Mouse (Mus musculus): ENCODE measurements around the gene Olfr1039. TPM values are rescaled to one million over a fixed set of nuclear protein-coding genes. Genes with fewer than 3 reads are reported as not detected.

Olfr1039 gene
- not detected for polyA plus RNA-seq (2017; shearing (Covaris generic))

DNA sequence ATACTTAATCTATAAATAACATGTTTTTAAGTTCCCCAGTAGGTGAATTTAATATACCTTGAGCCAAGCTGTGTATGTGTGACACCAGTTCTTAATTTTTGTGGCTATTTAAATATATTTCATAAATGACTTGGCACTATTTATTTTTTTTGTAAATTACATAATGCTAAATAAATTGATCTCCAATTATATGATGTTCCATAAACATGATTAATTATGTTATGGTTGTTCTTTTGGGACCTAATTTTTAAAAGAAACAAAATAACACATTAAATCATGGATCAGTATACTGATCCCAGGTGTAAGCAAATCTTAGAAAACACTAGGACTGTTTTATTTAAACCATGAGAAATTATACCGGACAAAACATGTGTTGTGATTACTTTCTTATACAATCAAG is at the start of gene Olfr1039:
Gene Olfr1039 (minus strand): TSS at position 101 of the 400 bp plus-strand sequence.

DNA sequence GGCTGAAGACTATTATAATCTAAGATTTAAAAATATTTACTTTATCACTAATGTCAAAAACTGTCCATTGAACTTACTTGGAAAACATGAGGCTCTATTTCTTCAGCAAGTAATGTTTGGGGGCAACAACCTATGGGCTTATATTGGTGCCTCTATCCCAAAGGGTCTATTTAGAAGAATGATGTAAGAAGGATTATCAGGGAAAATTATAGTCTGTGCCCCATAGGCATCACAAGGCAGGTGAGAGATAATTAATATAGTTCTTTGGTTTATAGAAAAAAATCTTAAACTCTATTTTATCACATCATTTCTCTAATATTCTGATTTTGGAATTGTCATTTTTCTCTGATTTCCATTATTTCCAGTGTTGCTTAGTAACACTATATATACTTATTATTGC is 42.0 kb upstream of the Olfr1039 start, which contains the start of gene Olfr1044:
Gene Olfr1044 (minus strand): TSS at position 101 of the 400 bp plus-strand sequence.

DNA sequence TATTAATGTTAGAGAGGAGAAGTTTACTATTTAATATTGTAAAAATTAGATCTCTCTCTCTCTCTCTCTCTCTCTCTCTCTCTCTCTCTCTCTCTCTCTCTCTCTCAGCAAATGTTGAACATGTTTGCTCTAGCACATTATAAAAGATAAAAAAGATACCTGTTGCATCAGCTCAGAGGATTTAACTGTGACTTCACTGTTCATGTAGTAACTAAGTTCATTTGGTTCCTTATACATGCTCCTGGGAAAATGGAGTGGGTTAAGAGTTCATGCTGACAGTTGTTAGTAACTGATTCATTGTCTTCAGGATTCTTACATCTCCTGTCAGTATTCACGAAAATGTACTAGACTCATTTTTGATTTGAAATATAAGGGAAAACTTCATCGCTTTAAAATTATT is 31.7 kb upstream of the Olfr1039 start, which contains the start of gene Olfr1043:
Gene Olfr1043 (minus strand): TSS at position 101 of the 400 bp plus-strand sequence.

DNA sequence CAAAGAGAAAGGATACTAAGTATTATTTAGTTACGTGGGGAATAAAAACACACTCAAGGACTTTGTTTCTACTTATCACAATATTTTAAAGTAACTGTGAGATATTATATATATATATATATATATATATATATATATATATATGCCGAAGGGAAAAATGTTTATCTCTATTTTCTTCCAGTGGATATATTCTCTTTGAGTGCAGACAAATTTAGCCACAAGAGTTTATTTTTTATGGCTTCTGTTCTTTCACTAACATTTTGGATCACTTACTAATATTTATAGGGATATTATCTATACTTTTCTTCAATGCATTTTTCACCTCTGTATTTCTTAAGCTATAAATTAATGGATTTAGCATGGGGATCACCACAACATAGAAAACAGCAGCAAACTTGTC is 26.0 kb upstream of the Olfr1039 start, which contains the start of gene Olfr1042:
Gene Olfr1042 (minus strand): TSS at position 101 of the 400 bp plus-strand sequence.

DNA sequence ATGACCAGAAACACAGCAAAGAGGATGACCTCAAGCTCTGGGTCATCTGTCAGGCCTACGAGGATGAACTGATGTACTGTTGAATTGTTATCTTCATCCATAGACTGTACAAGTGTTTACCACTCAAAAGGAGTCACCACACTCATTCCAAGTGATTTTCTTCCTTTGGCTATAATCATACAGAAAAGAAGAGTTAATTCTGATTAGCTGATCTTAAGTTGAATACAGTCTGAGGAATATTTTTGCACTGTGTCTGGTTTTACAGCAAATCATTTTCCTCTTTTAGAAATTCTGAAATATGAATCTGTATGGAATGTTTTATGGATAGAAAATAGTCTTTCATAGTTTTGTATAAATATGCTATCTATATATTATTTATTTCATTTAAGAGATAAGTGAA is 10.9 kb upstream of the Olfr1039 start, which contains the start of gene Olfr1040:
Gene Olfr1040 (minus strand): TSS at position 101 of the 400 bp plus-strand sequence.

DNA sequence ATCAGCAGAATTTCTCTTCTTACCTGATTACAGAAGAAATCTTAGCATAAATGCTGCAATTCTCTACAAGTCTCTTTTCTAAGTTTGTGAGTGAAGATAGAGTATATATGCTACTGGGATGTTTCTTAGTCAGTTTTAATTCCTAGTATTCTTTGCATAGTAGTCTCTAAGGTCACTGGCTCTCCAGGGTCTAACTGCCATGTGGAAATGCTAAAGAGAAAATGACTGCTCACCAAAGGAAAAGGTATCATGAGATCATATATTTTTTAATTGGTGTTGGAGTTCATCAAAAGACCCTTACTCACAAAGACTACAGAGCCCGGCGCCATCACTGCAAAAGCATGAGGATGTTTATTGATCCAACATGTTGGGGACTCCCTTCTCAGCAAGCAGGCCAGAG is 48.4 kb downstream of the Olfr1039 start, which contains the start of gene Olfr1037:
Gene Olfr1037 (minus strand): TSS at position 101 of the 400 bp plus-strand sequence.

Other genes starting within 250 kb of the Olfr1039 start
- gene Olfr1024, start 230.9 kb downstream of the Olfr1039 start, polyA plus RNA-seq (2017; shearing (Covaris generic)): not detected
- gene Olfr1025-ps1, start 220.7 kb downstream of the Olfr1039 start, polyA plus RNA-seq (2017; shearing (Covaris generic)): not detected
- not detected for gene Olfr1026, start 214.4 kb downstream of the Olfr1039 start, polyA plus RNA-seq (2017; shearing (Covaris generic))
- gene Olfr1028, start 185.5 kb downstream of the Olfr1039 start, polyA plus RNA-seq (2017; shearing (Covaris generic)): not detected
- not detected for gene Olfr1029, start 162.0 kb downstream of the Olfr1039 start, polyA plus RNA-seq (2017; shearing (Covaris generic))
- not detected for gene Olfr1030, start 156.7 kb downstream of the Olfr1039 start, polyA plus RNA-seq (2017; shearing (Covaris generic))
- gene Olfr1031, start 145.6 kb downstream of the Olfr1039 start, polyA plus RNA-seq (2017; shearing (Covaris generic)): not detected
- not detected for gene Olfr1032, start 130.4 kb downstream of the Olfr1039 start, polyA plus RNA-seq (2017; shearing (Covaris generic))
- not detected for gene Olfr1033, start 115.3 kb downstream of the Olfr1039 start, polyA plus RNA-seq (2017; shearing (Covaris generic))
- gene Olfr1034, start 90.1 kb downstream of the Olfr1039 start, polyA plus RNA-seq (2017; shearing (Covaris generic)): not detected
- not detected for gene Olfr1036, start 61.9 kb downstream of the Olfr1039 start, polyA plus RNA-seq (2017; shearing (Covaris generic))
- gene Olfr1037, start 48.5 kb downstream of the Olfr1039 start, polyA plus RNA-seq (2017; shearing (Covaris generic)): not detected
- not detected for gene Olfr1040, start 10.8 kb upstream of the Olfr1039 start, polyA plus RNA-seq (2017; shearing (Covaris generic))
- not detected for gene Olfr1042, start 25.9 kb upstream of the Olfr1039 start, polyA plus RNA-seq (2017; shearing (Covaris generic))
- gene Olfr1043, start 31.6 kb upstream of the Olfr1039 start, polyA plus RNA-seq (2017; shearing (Covaris generic)): not detected
- not detected for gene Olfr1044, start 41.9 kb upstream of the Olfr1039 start, polyA plus RNA-seq (2017; shearing (Covaris generic))
- not detected for gene Olfr52, start 49.8 kb upstream of the Olfr1039 start, polyA plus RNA-seq (2017; shearing (Covaris generic))
- gene Olfr1045, start 67.1 kb upstream of the Olfr1039 start, polyA plus RNA-seq (2017; shearing (Covaris generic)): not detected
- not detected for gene Olfr1046, start 83.4 kb upstream of the Olfr1039 start, polyA plus RNA-seq (2017; shearing (Covaris generic))
- not detected for gene Olfr1047, start 95.5 kb upstream of the Olfr1039 start, polyA plus RNA-seq (2017; shearing (Covaris generic))
- not detected for gene Olfr1048, start 104.4 kb upstream of the Olfr1039 start, polyA plus RNA-seq (2017; shearing (Covaris generic))
- gene Olfr1049, start 122.4 kb upstream of the Olfr1039 start, polyA plus RNA-seq (2017; shearing (Covaris generic)): not detected
- not detected for gene Olfr1051, start 143.2 kb upstream of the Olfr1039 start, polyA plus RNA-seq (2017; shearing (Covaris generic))
- gene Olfr1052, start 156.5 kb upstream of the Olfr1039 start, polyA plus RNA-seq (2017; shearing (Covaris generic)): not detected
- not detected for gene Olfr1053, start 179.4 kb upstream of the Olfr1039 start, polyA plus RNA-seq (2017; shearing (Covaris generic))
- gene Olfr1054, start 199.5 kb upstream of the Olfr1039 start, polyA plus RNA-seq (2017; shearing (Covaris generic)): not detected
- gene Olfr1055, start 214.4 kb upstream of the Olfr1039 start, polyA plus RNA-seq (2017; shearing (Covaris generic)): not detected
- not detected for gene Olfr1056, start 226.5 kb upstream of the Olfr1039 start, polyA plus RNA-seq (2017; shearing (Covaris generic))
- gene Olfr1057, start 242.5 kb upstream of the Olfr1039 start, polyA plus RNA-seq (2017; shearing (Covaris generic)): not detected